Mouse (Mus musculus): ENCODE data around the gene Fam205c. TPM values are rescaled to one million over a fixed set of nuclear protein-coding genes. Genes with fewer than 3 reads are reported as not detected.

Gene Fam205c
- 0.35 TPM in 1 of 2 replicates, not detected in the other for polyA plus RNA-seq (2016; fragmentation: Nextera tagmentation; extraction: Ambion mirVana)

DNA sequence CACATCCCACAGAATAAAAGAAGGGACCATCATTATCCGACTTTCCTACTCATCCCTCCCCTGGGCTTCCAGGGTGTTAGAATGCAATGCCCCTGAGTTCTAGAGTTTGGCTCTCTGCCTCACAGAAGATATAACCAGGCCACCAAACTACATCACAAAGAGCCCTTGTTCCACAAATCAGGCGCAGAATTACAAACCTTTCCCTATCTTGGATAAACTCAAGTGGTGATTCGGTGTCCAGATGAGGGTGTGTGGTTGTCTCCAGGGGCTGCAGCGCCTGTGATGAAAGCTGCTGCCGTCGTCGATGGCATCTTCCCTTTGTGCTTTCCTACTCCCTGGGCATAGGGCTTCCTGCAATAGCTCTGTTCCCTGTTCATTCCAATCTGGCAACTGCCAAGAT, at the start of gene Fam205c:
Gene Fam205c, minus strand, starts transcription at position 101 of the 400 bp plus-strand sequence.
- Histone ChIP-seq H3K9me3 (no peaks in the 10 kb centered on the region), H3K4me3 (replicated peaks) (no peak within 1 kb of the TSS), H3K27me3 (no peaks in the 10 kb centered on the region), H3K36me3 (no peaks in the 10 kb centered on the region), H3K9ac (replicated peaks) (no peak within 1 kb of the TSS), H3K4me1 (replicated peaks) (no peaks in the 10 kb centered on the region), H3K27ac (no peak within 1 kb of the TSS), H3K4me2 (no peak within 1 kb of the TSS)
- 88% methylated on average over 7 of the region's 7 CpGs for WGBS
- no peak for ATAC-seq (ENCODE audit: insufficient number of reproducible peaks, insufficient read depth, low FRiP score, low TSS enrichment, low read depth)

DNA sequence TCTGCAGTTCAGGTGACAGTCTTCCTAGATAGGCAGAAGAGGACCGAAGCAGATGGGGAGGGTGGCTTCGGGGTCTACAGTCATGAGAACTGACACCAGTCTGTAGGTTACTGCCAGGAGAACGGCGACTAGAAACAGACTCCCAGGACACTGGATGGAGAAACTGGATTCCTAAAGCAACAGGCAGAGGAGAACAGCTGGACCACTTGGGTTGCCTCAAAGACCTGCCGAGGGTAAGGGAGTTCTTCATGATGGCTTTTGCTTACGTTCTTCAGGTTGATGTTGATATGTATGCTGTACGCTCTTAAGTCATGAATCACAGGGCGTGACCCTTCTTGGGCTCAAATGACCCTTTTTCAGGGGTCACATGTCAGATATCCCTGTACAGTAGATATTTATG, 48.4 kb upstream of the Fam205c start:
- no peaks in the 10 kb centered on the region for H3K36me3 ChIP-seq
- H3K4me2 ChIP-seq = no peak overlapping the region
- no peak overlapping the region for H3K27ac ChIP-seq
- H3K27me3 ChIP-seq = peaks cover 61% of the 10 kb centered on the region
- H3K4me1 ChIP-seq (replicated peaks) = no peaks in the 10 kb centered on the region
- no peaks in the 10 kb centered on the region for H3K9me3 ChIP-seq
- no peak overlapping the region for H3K9ac ChIP-seq (replicated peaks)
- WGBS = 85% methylated on average over 8 of the region's 8 CpGs
- no peak overlapping the region for H3K4me3 ChIP-seq (replicated peaks)
- no peak for ATAC-seq (ENCODE audit: insufficient number of reproducible peaks, insufficient read depth, low FRiP score, low TSS enrichment, low read depth)

DNA sequence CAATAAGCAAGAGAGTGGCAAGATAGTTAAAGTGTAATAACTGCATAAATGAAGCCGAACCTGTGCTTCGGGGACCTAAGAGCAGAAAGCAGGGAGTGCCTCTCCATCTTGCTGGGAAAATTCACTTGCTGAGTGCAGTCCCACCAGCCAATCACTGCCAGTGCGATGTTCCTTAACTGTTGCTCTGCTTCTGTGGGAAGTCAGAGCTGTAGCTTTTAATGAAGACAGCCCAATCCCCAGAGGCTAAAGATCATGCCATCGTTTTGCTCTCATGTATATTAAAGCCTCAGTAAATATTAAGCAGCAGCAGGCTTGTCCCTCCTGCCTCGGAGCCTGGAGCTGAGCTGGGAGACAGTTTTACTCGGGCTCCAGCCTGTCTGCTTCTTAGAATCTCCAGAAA, 48.0 kb upstream of the Fam205c start:
- H3K27me3 ChIP-seq = peaks cover 65% of the 10 kb centered on the region
- H3K9me3 ChIP-seq = no peaks in the 10 kb centered on the region
- 71% methylated on average over 6 of the region's 6 CpGs for WGBS
- no peak for ATAC-seq (ENCODE audit: insufficient number of reproducible peaks, insufficient read depth, low FRiP score, low TSS enrichment, low read depth)
- H3K9ac ChIP-seq (replicated peaks) = no peak overlapping the region
- no peaks in the 10 kb centered on the region for H3K36me3 ChIP-seq
- no peak overlapping the region for H3K4me3 ChIP-seq (replicated peaks)
- H3K4me1 ChIP-seq (replicated peaks) = no peaks in the 10 kb centered on the region
- H3K27ac ChIP-seq = no peak overlapping the region
- H3K4me2 ChIP-seq = no peak overlapping the region

DNA sequence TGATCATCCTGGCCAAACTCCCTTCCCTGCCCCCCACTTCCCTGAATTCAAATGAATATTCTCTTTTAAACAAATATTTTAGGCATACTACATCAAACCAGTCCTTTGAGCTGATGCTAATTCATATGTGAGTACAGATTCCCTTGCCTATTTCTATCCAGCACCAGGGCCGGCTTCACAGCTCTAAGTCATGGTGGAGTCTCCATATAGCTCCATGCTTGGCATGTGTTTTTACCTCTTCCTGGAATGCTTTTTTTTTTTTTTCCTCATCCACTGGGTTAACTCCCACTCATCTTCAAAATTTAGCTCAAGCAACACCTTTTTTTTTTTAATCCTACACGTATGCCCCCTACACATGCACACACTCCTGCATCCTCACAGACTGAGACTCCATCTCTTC, 47.5 kb upstream of the Fam205c start:
- peaks cover 68% of the 10 kb centered on the region for H3K27me3 ChIP-seq
- no peaks in the 10 kb centered on the region for H3K4me1 ChIP-seq (replicated peaks)
- H3K36me3 ChIP-seq = no peaks in the 10 kb centered on the region
- H3K4me3 ChIP-seq (replicated peaks) = no peak overlapping the region
- H3K27ac ChIP-seq = no peak overlapping the region
- 81% methylated on average over 2 of the region's 2 CpGs for WGBS
- H3K4me2 ChIP-seq = no peak overlapping the region
- H3K9me3 ChIP-seq = no peaks in the 10 kb centered on the region
- no peak overlapping the region for H3K9ac ChIP-seq (replicated peaks)
- ATAC-seq (ENCODE audit: insufficient number of reproducible peaks, insufficient read depth, low FRiP score, low TSS enrichment, low read depth) = no peak

DNA sequence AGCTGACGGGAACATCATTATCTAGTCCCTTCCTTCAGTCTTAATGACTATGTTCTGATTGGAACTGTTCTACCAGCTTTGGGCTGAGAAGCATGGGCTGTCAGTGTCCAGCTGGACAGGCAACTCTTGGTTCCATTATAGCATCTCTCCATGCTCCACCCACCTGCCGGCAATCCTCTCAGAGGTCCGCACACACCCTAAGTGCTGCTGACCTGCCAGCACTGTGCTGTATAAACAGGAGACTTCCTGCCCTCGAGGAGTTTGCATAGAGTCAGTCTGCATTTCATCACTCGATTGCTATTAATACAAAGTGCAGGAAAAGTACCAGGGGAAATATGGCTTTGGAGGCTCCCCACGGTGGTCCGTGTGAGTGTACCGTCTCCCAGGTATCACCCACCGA, 46.7 kb upstream of the Fam205c start:
- WGBS = 82% methylated on average over 9 of the region's 9 CpGs
- no peak overlapping the region for H3K9ac ChIP-seq (replicated peaks)
- H3K27me3 ChIP-seq = peaks cover 72% of the 10 kb centered on the region
- no peak for ATAC-seq (ENCODE audit: insufficient number of reproducible peaks, insufficient read depth, low FRiP score, low TSS enrichment, low read depth)
- H3K4me2 ChIP-seq = no peak overlapping the region
- no peaks in the 10 kb centered on the region for H3K4me1 ChIP-seq (replicated peaks)
- H3K9me3 ChIP-seq = no peaks in the 10 kb centered on the region
- H3K36me3 ChIP-seq = no peaks in the 10 kb centered on the region
- H3K27ac ChIP-seq = no peak overlapping the region
- no peak overlapping the region for H3K4me3 ChIP-seq (replicated peaks)

DNA sequence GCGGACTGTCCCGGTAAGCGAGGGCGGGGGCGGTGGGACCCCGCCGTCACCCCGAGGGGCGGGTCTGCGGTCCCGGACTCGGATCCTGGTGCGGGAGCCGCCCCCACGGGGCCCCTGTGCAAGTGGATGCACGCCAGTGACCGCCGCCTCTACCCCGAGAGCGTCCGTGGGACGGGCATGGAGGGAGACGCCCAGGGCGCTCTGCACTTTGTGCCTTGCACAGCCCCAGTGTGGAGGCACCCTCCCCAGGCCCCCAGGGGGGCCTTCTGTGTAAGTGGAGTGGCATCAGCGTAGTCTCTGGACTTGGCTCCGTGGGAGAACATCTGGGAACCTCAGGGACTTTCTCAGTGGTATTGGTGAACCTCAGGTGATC, 43.4 kb upstream of the Fam205c start:
- H3K4me1 ChIP-seq (replicated peaks) = no peaks in the 10 kb centered on the region
- WGBS = 4% methylated on average over 26 of the region's 26 CpGs
- H3K9me3 ChIP-seq = no peaks in the 10 kb centered on the region
- peak overlapping the region; percentile 69 for H3K9ac ChIP-seq (replicated peaks)
- no peak overlapping the region for H3K27ac ChIP-seq
- H3K4me2 ChIP-seq = peak overlapping the region; percentile 85
- 0 out of 2 replicates have a peak, but pooled peaks have one; percentile 20 for ATAC-seq (ENCODE audit: insufficient number of reproducible peaks, insufficient read depth, low FRiP score, low TSS enrichment, low read depth)
- H3K27me3 ChIP-seq = peaks cover 82% of the 10 kb centered on the region
- peak overlapping the region; percentile 65 for H3K4me3 ChIP-seq (replicated peaks)
- no peaks in the 10 kb centered on the region for H3K36me3 ChIP-seq

DNA sequence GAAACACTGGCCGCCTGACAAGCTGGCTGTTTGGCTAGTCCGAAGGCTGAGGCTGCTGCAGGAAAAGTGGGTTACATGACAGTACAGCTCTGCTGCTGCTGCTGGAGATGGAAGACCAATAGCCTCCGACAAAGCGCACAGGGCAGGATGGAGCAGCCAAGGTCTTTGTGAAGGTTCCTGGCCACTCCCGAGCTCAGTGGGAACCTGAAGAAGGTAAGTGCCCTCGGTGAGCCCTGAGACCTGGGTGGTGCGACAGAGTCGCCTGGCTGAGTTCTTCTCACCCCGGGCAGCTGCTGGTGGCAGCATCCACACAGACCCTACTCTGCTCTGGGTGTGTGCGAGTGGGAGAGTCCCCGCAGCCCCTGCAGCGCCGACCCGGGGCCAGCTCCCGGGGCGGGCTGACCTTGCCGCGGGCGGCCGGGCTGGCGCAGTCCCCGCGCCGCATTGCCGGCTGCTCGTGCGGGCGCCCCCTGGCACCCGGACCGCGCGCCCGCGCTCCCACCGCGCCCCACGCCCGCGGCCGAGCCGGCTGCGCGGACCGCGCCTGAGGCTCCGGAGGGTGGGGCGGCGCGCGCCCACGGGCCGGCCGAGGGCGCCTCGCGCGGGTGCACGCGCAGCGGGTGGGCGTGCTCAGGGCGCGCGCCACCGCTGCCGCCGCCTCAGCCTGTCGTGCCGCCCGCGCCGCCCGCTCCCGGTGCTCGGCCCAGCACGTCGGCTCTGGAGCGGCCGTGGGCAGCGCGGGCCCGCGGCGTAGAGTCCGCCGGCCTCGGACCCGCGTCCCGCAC, 42.8 kb upstream of the Fam205c start, which contains the start of gene Phf24:
Gene Phf24, plus strand, starts transcription at position 44 of the 785 bp plus-strand sequence.
- peak; percentile 59; the same call in 1 of the 2 replicates for ATAC-seq (ENCODE audit: insufficient number of reproducible peaks, insufficient read depth, low FRiP score, low TSS enrichment, low read depth)
- no peak within 1 kb of the TSS for H3K27ac ChIP-seq
- H3K4me3 ChIP-seq (replicated peaks) = peak within 1 kb of the TSS; percentile 65
- no peaks in the 10 kb centered on the region for H3K4me1 ChIP-seq (replicated peaks)
- H3K27me3 ChIP-seq = peaks cover 83% of the 10 kb centered on the region
- no peaks in the 10 kb centered on the region for H3K36me3 ChIP-seq
- WGBS = under 1% methylated on average over 74 of the region's 90 CpGs
- H3K4me2 ChIP-seq = peak within 1 kb of the TSS; percentile 85
- peak within 1 kb of the TSS; percentile 69 for H3K9ac ChIP-seq (replicated peaks)
- no peaks in the 10 kb centered on the region for H3K9me3 ChIP-seq

DNA sequence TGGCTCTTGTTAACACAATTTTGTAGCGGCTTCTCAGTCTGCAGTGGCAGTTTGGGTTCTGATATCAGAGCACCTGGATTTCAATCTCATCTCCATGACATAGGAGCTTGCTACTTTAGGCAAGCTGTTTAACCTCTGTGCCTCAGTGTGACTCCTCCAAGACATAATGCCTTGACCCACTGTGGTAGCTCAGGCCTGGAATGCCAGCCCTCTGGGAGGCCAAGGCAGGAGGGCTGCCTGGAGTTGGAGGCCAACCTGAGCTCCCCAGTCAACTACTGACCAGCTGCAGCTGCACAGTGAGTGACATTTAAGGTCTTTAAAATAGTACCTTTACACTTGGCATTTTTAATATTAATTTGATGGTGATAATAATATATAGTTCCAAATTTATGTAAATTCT, 41.9 kb upstream of the Fam205c start:
- H3K27ac ChIP-seq = no peak overlapping the region
- H3K9me3 ChIP-seq = no peaks in the 10 kb centered on the region
- no peak overlapping the region for H3K4me3 ChIP-seq (replicated peaks)
- 86% methylated on average over 1 of the region's 1 CpGs for WGBS
- no peak overlapping the region for H3K4me2 ChIP-seq
- H3K4me1 ChIP-seq (replicated peaks) = no peaks in the 10 kb centered on the region
- H3K27me3 ChIP-seq = peaks cover 78% of the 10 kb centered on the region
- no peak overlapping the region for H3K9ac ChIP-seq (replicated peaks)
- no peak for ATAC-seq (ENCODE audit: insufficient number of reproducible peaks, insufficient read depth, low FRiP score, low TSS enrichment, low read depth)
- no peaks in the 10 kb centered on the region for H3K36me3 ChIP-seq

DNA sequence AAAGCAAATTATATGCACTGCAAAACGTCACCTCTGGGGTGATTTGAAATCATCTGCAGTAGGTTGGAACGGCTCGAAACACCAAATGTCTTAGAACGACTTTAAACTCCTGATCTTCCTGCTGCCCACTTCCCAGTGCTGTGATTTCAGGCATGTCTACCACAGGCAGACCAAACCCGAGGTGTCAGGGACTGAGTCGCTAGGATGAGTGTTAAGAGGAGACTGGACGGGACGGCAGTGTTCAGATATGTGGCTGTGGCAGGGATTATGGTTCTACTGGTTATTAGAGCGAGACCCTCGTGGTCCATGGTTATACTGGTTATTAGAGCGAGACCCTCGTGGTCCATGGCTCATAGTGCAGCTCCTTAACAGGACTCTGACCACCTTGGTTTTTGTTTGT, 41.3 kb upstream of the Fam205c start:
- Histone ChIP-seq H3K9ac (replicated peaks) (no peak overlapping the region), H3K9me3 (no peaks in the 10 kb centered on the region), H3K4me2 (no peak overlapping the region), H3K4me3 (replicated peaks) (no peak overlapping the region), H3K27ac (no peak overlapping the region), H3K27me3 (peaks cover 71% of the 10 kb centered on the region), H3K4me1 (replicated peaks) (no peaks in the 10 kb centered on the region), H3K36me3 (no peaks in the 10 kb centered on the region)
- 82% methylated on average over 12 of the region's 12 CpGs for WGBS
- no peak for ATAC-seq (ENCODE audit: insufficient number of reproducible peaks, insufficient read depth, low FRiP score, low TSS enrichment, low read depth)

DNA sequence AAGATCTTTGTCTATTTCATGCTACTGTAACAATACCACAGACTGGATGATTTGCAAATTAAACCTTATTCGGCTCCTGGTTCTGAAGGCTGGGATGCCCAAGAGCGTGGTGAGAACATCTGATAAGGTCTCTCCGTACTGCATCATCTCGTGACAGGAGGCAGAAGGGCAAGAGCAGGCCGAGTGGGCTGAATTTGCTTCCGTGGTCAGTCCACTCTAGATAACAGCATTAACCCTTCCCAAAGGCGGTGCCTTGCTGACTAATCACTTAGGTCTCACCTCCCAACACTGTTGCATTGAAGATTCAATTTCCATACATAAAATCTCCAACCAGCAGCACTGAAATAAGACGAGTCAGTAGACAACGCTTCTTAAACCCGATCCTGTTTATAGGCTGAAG, 39.4 kb upstream of the Fam205c start:
- Histone ChIP-seq H3K36me3 (no peaks in the 10 kb centered on the region), H3K9ac (replicated peaks) (no peak overlapping the region), H3K27ac (no peak overlapping the region), H3K27me3 (peaks cover 56% of the 10 kb centered on the region), H3K4me1 (replicated peaks) (no peaks in the 10 kb centered on the region), H3K4me3 (replicated peaks) (no peak overlapping the region), H3K9me3 (no peaks in the 10 kb centered on the region), H3K4me2 (no peak overlapping the region)
- no peak for ATAC-seq (ENCODE audit: insufficient number of reproducible peaks, insufficient read depth, low FRiP score, low TSS enrichment, low read depth)
- WGBS = 53% methylated on average over 10 of the region's 10 CpGs

DNA sequence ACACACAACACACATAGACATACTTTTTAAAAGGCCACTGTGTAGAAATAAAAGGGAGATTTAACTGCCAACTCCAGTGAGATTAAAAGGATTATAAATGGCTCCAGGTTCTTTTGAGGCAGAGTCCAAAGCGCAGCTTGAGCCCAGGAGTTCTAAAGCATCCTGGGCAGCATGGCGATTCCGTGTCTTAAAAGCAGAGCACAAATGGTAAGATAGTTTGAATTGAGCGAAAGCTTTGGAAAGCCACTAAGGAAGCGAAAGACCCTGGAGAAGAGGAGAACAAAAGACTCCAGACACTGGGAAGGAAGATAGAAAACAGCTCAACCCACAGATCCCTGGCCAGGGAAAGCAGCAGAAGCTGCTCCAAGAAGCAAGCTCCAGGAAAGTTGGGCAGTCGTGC, 30.9 kb upstream of the Fam205c start:
- Histone ChIP-seq H3K4me1 (replicated peaks) (no peaks in the 10 kb centered on the region), H3K9me3 (no peaks in the 10 kb centered on the region), H3K36me3 (no peaks in the 10 kb centered on the region), H3K4me2 (no peak overlapping the region), H3K27ac (no peak overlapping the region), H3K9ac (replicated peaks) (no peak overlapping the region), H3K4me3 (replicated peaks) (no peak overlapping the region), H3K27me3 (0 out of 2 replicates have a peak, but pooled peaks cover 3% of the 10 kb centered on the region)
- no peak for ATAC-seq (ENCODE audit: insufficient number of reproducible peaks, insufficient read depth, low FRiP score, low TSS enrichment, low read depth)
- 85% methylated on average over 6 of the region's 6 CpGs for WGBS

DNA sequence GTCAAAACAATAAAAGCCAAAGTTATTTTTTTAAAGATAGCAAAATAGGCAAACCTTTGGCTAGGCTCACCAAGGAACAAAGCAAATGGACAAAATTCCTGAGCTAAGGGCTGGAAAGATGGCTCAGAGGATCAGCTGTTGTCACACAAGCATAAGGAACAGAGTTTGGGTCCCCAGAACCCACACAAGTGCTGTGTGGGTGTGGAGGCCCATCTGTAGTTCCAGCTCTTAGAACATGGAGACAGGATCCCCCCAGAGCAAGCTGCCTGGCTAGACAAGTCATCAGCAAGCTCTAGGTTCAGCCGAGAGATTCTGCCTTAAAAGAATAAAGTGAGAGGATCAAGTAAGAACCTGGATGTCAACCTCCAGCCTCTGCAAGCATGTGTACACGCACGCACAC, 30.5 kb upstream of the Fam205c start:
- H3K9ac ChIP-seq (replicated peaks) = no peak overlapping the region
- 93% methylated on average over 3 of the region's 3 CpGs for WGBS
- H3K4me3 ChIP-seq (replicated peaks) = no peak overlapping the region
- 0 out of 2 replicates have a peak, but pooled peaks cover 3% of the 10 kb centered on the region for H3K27me3 ChIP-seq
- no peaks in the 10 kb centered on the region for H3K36me3 ChIP-seq
- ATAC-seq (ENCODE audit: insufficient number of reproducible peaks, insufficient read depth, low FRiP score, low TSS enrichment, low read depth) = no peak
- H3K4me2 ChIP-seq = no peak overlapping the region
- H3K9me3 ChIP-seq = no peaks in the 10 kb centered on the region
- no peaks in the 10 kb centered on the region for H3K4me1 ChIP-seq (replicated peaks)
- no peak overlapping the region for H3K27ac ChIP-seq

All from limb, embryonic 12.5 days (tissue).